Mouse (Mus musculus) heart, postnatal 25 days (tissue): ENCODE results near the gene Trmu. TPM values are rescaled to one million over a fixed set of nuclear protein-coding genes. Genes with fewer than 3 reads are reported as not detected.
A peak's percentile ranks its signal among the peaks of the same experiment; 100 is the strongest.
"Not testable (repeated sequence)": the region's sequence is repeated elsewhere in the genome, so short reads cannot be mapped to it uniquely, and the experiment has no call there.

Experiments used
- DNase-seq: peaks from one replicate; pipeline ENCODE4 v3.0.0; 2022; ENCODE audit warnings: low spot score
- intact Hi-C: fragments of 180-260 bp; cut with DNase I; formaldehyde crosslinking; loops from one replicate; pipeline ENCODE4 v1.15.1; 2025
- total RNA-seq, 2 experiments: library from RNA; stranded (reverse); gene quantifications; 2 replicates each; pipeline ENCODE4 v1.2.3; 2021

Gene Trmu
- 10 to 100 TPM; 16.4 to 20.7 TPM for total RNA-seq

DNA sequence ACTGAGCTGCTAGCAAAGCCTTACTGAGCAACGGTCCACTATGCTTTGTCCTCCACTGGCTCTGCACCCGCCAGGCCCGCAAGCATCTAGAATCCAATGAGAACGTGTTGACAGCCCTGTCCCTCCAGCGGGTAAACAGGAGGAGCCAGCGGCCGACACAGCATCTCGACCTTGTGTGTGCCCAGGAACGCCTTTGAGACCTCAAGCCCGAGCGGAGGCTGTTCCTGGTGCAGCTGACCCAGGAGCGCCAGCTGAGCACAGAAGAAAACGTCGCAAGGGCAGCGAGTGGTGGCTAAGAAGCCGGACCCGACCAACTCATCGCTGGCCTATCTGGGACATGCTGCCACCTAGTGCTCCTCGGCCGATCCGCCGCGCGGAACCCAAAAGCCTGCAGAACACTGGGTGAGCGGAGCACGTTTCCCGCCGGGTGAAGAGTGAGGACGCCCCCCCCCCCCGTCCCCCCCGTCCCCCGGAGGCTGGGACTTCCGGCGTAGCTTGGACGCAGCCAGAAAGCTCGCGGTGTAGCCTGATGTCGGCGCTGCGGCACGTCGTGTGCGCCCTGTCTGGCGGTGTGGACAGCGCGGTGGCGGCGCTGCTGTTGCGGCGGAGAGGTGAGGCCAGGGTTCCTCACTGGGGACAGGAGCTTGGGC lies at the start of gene Trmu:
Trmu (plus strand) TSS at position 465 of the 650 bp plus-strand sequence.
- intact Hi-C loops: loop anchor here (2.0 to 5.0 kb wide), 2 partner anchors 20 to 67 kb away; partner anchors contain the start of genes Cdpf1 and Gtse1

DNA sequence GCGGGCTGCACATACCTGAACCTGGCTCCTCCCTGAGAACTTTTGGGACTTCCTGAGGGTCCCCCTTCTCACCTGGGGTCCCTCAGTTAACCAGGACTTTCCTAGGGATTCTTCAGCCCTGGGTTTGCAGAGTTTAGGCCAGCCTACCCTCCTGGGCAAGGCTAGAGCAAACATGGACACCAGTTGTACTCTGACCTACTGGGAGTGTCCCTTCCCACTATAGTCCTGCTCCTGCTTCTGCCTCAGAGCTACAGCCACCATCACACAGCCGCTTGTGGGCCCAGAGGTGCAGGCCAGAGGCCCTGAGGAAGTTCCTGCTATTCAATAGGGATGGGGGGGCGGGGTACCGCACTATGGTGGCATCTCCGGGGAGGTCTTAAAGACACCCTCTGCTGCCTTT lies 49.6 kb upstream of the Trmu start:
- intact Hi-C loops: no loop called here
- no peak for DNase-seq

More for the DNA sequence above, at the start of gene Trmu:
- peak; percentile 83 for DNase-seq

DNA sequence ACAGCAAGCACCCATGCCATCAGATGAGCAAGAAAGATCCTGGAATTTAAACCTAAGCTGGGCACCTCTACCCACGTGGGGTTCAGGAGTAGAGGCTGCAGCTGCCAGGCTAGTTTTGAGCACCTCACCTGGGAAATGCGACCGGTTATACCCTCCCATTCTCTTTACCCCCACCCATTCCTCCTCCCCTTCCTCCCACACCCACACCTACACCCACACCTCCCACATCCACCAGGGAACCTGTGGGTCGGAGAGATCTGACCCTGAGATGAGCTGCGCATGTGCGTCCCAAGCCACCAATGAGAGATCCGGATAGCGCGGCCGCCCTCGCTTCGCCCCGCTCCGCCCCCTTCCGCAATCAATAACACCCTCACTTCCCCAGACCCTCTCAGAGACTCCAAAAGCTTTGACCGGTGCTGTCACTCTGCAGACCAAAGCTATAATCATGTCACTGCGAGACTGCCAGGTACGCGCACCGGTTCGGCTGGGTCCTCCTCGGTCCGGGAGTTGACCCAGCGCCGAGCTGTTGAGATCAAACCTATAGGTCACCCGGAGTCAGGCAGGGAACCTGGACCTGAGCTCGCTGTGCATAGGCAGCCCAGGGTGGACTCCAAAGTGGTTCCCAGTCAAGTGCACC lies 47.0 kb upstream of the Trmu start, which contains the start of gene Ttc38:
Ttc38 (plus strand) TSS at position 353 of the 637 bp plus-strand sequence.
- peak; percentile 75 for DNase-seq
- intact Hi-C loops: no loop called here

DNA sequence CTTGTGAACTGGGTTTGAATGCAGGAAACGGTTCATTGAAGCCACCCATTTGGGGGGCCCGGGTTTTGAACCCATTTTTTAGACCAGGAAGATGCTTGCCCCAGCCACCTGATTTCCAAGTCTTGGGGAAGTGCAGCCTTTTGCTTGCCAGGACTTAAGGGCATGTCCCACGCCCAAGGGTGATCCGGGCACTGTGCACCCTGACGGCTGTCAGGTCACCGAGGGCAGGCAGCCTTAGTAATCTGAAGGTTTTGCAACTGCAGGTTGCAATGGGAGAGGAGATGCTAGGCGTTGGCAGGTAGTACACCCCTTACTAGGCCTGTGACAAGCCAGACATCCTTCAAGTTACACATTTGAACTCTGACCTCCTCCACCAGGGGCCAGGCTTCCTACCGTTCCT lies 46.5 kb upstream of the Trmu start:
- intact Hi-C loops: no loop called here
- no peak for DNase-seq

DNA sequence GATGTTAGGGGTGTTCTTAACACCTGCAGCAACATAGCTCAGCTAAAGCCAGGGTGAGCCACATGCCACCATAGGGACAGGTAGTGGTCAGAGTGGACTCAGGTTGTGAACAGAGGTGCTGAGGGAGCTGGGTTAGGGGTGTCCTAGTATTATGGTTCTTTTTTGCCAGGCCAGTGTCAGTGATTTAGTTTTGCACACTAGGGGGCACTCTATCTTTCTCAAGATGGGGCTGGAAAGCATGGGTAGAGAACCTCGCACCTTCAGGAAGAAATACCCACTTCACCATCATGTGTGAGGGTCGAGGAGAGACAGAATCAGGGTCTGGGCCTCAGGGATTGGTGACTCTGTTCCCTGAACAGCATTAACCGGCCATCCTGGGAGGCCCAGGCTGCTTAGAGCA lies 43.8 kb upstream of the Trmu start:
- DNase-seq: no peak
- intact Hi-C loops: loop anchor here (2.0 kb wide), 1 partner anchor 23 kb away; the partner anchor contains the start of gene Gtse1

DNA sequence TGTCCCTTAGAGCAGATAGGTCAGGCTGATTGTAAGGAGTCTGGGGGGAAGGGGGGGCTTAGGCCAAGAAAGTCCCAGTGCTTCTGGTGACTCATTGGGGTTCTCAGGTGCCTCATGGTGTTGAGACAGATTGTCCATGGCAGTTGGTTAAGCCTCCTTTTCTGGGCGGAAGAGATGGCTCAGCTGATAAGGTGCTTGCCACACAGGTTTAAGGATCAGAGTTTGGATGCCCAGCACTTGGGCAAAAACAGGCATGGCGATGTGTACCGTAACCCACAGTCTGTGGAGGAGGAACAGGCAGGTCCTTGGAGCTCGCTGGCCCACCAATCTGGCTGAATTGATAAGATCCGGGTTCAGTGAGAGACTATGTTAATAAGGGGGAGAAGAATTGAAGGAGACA lies 42.2 kb upstream of the Trmu start:
- intact Hi-C loops: no loop called here

DNA sequence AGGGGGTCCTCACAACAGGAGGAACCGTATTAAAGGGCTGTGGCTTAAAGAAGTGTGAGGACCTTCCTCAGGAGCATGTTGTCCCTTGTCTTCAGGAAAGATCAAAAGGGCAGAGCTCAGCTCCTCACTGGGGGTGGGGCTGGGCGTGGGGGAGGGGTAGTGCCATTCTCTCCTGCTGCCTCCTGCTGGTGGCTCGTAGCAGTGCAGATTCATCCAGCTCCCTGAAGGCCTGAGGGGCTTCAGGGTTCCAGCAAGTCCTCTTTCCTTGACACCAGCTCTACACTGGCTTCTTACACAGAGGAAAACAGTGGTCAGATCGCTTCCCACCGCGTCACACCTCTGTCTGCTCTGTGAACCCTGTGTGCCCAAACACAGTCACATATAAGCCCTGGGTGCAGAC lies 38.1 kb upstream of the Trmu start:
- no peak for DNase-seq
- intact Hi-C loops: no loop called here

More for the DNA sequence above, 42.2 kb upstream of the Trmu start:
- DNase-seq: no peak

DNA sequence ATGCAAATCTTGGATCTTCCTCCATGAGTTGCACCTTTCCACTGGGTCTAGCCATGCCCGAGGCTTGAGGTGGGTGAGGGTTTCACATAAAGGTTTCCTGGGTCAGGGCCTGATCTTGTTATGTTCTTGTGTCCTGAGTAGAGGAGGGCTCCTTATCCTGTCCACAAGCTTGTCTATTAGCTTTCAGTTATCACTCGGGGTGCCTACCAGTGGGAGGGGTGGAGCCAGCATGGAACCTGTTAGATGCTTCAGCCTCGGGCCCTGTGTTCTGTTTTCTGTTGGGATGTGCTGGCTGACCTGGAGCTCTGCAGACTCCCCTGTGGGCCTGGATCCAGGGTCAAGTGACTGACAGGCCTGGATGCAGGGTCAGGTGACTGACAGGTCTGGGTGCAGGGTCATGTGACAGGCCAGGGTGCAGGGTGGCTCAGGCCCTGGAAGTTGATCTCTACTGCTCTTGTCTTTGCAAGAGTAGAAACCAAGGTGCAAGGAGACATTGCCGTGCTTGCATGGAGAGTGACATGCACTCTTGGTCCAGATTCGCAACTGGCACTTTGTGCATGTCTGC lies 37.2 kb upstream of the Trmu start:
- no peak for DNase-seq
- intact Hi-C loops: no loop called here

DNA sequence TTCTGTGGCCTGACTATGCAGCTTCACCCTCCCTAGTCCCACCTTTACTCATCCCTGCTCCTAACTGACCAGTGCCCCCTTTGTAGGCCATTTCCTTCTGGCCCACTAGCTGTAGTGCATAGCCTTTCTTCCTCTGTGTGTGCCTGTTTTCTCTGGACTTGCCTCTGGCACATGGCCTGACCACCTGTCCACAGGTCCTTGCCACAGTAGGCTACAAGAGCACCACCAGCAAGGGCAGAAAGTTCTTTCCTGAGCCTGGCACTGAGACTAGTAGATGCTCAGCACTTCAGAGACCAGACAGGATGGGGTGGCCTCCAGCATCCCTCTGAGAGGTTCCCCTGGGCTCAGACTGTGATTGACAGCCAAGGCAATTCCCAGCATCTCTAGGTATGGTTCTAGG lies 34.0 kb upstream of the Trmu start:
- no peak for DNase-seq
- intact Hi-C loops: no loop called here

DNA sequence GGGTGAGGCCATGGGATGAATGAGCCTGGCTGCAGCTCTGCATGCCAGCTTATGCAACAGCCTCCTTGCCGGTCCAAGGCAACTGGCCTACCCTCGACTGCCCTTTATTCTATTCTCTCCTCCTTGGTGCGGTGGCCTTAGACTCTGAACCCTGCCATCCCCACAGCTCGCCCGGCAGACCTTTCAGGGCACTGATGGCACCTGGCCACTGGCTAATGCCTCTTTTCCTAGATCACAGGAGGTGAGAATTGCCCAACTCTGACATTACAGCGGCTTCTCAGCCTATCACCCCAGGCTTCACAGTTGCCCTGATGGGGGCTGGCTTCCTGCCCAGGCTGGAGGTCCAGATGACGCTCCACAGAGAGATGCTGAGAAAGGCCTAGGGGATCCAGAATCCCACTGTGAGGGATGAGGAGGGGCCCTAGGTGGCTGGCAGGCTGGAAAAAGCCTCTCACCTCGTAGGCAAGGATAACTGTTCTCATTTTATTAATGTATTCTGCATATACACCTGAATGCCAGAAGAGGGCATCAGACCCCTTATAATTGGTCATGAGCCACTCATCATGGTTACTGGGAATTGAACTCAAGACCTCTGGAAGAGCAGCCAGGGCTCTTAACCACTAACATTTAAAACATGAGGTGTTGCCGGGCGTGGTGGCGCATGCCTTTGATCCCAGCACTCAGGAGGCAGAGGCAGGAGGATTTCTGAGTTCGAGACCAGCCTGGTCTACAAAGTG lies 27.3 kb upstream of the Trmu start:
- DNase-seq: no peak

DNA sequence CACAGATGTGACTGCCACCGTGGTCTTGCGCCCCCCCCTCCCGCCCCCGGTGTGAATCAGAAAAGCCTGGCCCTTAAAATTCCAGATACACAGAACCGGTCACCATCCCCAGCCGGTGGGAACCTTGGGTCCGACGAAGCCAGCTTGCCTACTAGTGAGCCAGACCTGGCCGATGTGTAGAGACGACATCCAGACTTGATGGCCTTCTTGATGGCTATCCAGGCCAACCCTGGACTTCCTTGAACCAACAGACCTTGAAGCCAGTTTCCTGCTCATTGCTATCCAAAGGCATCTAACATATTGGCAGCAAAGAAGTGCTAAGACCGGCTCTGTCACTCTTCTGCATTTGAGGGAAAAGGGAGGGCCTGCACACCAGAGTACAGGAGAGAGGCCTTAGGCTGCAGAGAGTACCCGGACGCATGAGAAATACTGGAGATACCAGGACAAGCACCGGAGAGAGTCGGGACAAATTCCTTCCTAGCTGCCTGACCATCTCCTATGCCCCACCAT lies 20.1 kb upstream of the Trmu start:
- intact Hi-C loops: loop anchor here (2.0 kb wide), 3 partner anchors 20 to 46 kb away; partner anchors contain the start of gene Trmu
- DNase-seq: no peak

More for the DNA sequence above, 27.3 kb upstream of the Trmu start:
- intact Hi-C loops: no loop called here

DNA sequence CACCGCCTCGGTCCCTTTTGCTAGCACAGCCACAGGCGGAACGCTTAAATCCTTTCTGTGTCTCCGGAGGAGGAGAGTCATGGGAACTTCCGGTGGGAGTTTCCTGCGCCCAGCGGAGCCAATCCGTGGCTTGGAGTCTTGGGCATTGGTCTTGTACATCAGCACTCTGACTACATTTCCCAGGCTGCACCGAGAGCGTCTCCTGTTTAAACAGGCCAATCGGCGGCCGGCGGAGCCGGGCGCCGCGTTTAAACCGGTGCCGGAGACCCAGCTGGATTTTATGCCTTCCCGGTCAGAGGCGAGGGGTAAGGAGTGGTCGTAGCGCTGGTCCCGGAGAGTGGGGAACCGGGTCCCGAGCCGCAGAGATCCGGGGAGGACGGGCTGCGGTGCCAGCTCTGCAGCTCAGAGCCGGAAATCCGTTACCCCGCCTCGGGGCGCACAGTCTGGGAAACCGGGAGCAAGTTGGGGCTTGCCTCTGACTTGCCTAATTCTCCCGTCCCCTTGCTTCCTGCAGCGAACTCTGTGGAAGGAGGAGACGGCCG lies 19.6 kb upstream of the Trmu start, which contains the start of gene Gtse1:
Gtse1 (plus strand) TSS at position 256 of the 542 bp plus-strand sequence.
- DNase-seq: peak; percentile 89
- intact Hi-C loops: loop anchor here (2.0 kb wide), 3 partner anchors 19 to 47 kb away; partner anchors contain the start of gene Trmu

DNA sequence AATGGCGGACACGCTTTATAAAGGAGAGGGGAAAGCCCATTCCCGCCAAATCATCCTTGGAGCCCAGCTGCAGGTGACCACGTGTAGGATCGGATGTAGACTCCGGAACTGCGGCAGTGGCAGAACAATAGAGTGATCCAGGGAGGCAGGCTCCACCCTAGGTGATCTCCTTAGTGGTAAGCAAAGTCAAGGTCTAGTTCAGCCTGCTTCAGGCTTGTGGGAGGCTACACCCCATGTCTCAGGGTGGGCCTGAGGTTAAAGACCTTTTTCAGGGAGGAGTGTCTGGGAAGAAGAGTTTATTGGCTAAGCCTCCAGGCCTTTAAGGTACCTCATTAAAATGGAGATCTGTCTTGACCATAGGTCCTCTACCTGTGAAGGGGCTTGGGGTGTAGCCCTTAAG lies 13.2 kb upstream of the Trmu start:
- intact Hi-C loops: loop anchor here (2.0 kb wide), 1 partner anchor 269 kb away; no protein-coding TSS in a partner anchor

DNA sequence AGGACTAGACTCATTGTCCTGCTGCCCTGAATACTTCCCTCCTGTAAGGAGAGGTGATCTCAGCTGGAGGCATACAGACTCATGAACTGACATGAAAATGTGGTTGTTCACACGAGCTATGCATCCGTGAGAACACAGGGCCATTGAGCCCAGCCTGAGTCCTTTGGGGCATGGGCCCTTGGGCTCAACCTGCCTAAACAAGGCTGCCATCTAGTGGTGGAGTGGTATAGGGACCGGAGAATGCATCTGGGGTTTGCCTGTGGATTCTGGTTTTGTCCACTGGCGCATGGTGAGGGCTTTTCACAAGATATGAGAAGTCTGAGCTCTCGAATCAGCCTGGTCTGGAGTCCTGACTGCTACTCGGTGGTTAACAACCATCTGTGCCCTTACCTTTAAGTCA lies 11.4 kb upstream of the Trmu start:
- intact Hi-C loops: loop anchor here (1.0 to 2.0 kb wide), 2 partner anchors 151 to 271 kb away; no protein-coding TSS in a partner anchor
- peak; percentile 24 for DNase-seq

More for the DNA sequence above, 13.2 kb upstream of the Trmu start:
- DNase-seq: not testable (repeated sequence)

DNA sequence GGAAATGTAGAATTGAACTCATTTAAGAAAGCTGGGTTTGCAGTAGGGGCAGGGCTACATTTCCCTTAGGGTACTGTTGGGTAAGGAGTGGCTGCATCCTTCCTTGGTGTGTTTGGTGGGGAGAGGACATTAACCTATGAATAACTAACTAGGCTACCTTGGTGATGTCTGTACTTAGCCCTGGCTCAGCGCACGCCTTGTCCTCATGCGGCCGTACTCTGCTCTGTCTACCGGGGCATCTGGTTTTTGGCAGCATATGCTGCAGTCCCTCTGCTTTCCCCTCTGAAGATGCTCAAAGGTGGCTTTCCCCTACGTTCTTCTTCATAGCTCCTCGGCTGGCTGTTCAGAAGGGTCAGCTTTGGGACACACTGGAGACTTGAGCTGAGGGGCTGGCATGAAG lies 1.8 kb upstream of the Trmu start:
- no peak for DNase-seq
- intact Hi-C loops: loop anchor here (5.0 kb wide), 1 partner anchor 65 kb away; the partner anchor contains the start of gene Cdpf1

DNA sequence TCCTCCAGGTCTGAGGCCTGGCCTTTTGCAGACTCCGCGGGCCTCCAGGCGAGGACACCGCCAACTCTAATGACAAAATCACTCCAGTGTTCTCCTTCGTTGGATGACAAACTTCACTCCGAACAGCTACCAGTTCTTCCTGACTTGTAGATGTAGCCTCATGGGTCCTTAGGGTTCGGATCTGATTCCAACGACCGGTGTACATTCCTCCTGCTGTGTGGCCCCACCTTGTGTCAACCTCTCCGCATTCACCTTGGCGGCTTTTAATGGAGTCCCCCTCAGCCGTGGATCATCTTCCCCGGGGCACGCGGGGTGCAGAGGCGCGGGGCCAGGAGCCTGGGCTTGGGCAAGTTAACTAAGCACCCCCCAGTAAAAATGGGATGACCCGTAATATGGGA lies 385 bp downstream of the Trmu start:
- intact Hi-C loops: loop anchor here (2.0 to 5.0 kb wide), 2 partner anchors 21 to 67 kb away; partner anchors contain the start of genes Cdpf1 and Gtse1
- DNase-seq: no peak

DNA sequence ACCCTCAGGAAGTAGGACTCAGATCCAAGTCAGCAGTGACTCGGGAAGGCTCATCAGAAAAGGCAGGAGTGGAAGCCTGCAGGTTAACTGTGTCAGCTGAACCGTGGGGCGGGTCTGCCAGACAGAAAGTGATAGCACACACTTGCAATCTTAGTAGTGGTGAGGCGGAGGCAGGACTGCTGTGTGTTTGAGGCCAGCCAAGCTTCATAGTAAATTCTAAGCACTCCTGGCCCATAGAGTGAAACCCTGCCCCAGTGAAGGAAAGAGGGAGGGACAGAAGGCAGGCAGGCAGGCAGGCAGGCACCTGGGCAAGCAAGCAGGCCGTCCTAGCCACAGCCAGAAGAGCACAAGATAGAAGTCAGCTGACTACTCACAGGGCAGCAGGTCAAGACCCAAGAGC lies 6.5 kb downstream of the Trmu start:
- no peak for DNase-seq
- intact Hi-C loops: no loop called here

DNA sequence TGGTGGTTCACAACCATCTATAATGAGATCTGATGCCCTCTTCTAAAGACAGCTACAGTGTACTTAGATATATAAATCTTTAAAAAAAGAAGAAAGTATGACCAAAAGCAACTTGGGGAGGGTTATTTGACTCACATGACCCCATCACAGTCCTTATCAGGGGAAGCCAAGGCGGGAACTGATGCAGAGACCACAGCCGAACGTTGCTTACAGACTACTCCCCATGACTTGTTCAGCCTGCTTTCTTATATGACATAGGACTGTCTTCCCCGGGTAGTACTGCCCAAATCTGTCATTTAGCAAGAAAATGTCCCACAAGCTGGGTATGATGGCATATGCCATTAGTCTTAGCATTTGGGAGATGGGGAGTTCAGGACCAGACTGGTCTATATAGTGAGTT lies 10.1 kb downstream of the Trmu start:
- no peak for DNase-seq
- intact Hi-C loops: no loop called here

DNA sequence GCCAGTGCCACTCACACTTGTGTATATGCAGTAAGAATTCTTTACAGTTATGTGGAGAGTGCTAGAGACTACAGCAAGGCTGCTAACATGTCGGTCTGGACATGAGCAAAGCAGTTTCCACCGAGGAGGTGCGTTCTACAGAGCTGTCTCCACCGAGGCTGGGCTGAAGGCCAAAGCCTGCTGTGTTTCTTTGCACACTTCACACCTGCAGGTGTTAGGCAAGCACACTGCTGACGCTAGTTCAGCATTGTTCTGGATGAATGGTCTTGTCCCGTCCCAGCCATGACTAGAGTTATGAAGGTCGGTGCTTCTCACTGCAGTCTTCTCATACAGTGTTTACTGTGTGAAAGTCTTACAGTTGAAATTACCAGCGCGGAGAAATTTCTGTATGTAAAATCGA lies 12.9 kb downstream of the Trmu start:
- no peak for DNase-seq
- intact Hi-C loops: no loop called here
